Mouse (Mus musculus) neutrophil, adult 5-6 weeks (primary cell): ENCODE data around the gene Slc4a4. TPM values are rescaled to one million over a fixed set of nuclear protein-coding genes. Genes with fewer than 3 reads are reported as not detected.
A peak's percentile ranks its signal among the peaks of the same experiment; 100 is the strongest.
"Not testable (repeated sequence)": the region's sequence is repeated elsewhere in the genome, so short reads cannot be mapped to it uniquely, and the experiment has no call there.

Source experiments
- ATAC-seq: fragments of 151-379, 151-347 bp; 2 replicates; pipeline ENCODE4 v1.8.0; 2017; ENCODE audit warnings: mild to moderate bottlenecking, moderate TSS enrichment; ENCODE audit not compliant: insufficient number of reproducible peaks, poor library complexity, low FRiP score, severe bottlenecking; ENCODE audit errors: extremely low read depth
- total RNA-seq: library from RNA; stranded (forward); fragments of 200-1000 nt; gene quantifications from 2 replicates; pipeline ENCODE4 v1.2.3, GENCODE M21; 2017

Gene Slc4a4
- total RNA-seq, 1 experiment from 2014 or later, result 0.23 TPM

GRCm38 (mm10) chr5:89106217-89106616 lies 219.6 kb downstream of the Slc4a4 start:
- no peak for ATAC-seq

- ATAC-seq, result no peak
Measured at GRCm38 (mm10) chr5:89108809-89109208, 222.2 kb downstream of the Slc4a4 start.

GRCm38 (mm10) chr5:89109832-89110231 lies 223.2 kb downstream of the Slc4a4 start:
- ATAC-seq, result no peak

- ATAC-seq, result not testable (repeated sequence)
Measured at GRCm38 (mm10) chr5:89111987-89112386, 225.4 kb downstream of the Slc4a4 start.

- ATAC-seq, result no peak
Measured at GRCm38 (mm10) chr5:89120881-89121280, 234.3 kb downstream of the Slc4a4 start.

GRCm38 (mm10) chr5:89123270-89123903 lies 236.8 kb downstream of the Slc4a4 start:
- no peak for ATAC-seq

GRCm38 (mm10) chr5:89128210-89128609 lies 241.6 kb downstream of the Slc4a4 start:
- no peak for ATAC-seq

GRCm38 (mm10) chr5:89135776-89136175 lies 249.2 kb downstream of the Slc4a4 start:
- ATAC-seq, result no peak

GRCm38 (mm10) chr5:89140070-89140469 lies 253.5 kb downstream of the Slc4a4 start:
- ATAC-seq, result no peak

- no peak for ATAC-seq
Measured at GRCm38 (mm10) chr5:89141761-89142160, 255.1 kb downstream of the Slc4a4 start.

- no peak for ATAC-seq
Measured at GRCm38 (mm10) chr5:89146276-89146675, 259.7 kb downstream of the Slc4a4 start.

GRCm38 (mm10) chr5:89147282-89147790 lies 260.7 kb downstream of the Slc4a4 start:
- ATAC-seq, result no peak

GRCm38 (mm10) chr5:89149436-89150040 lies 262.9 kb downstream of the Slc4a4 start:
- no peak for ATAC-seq

- ATAC-seq, result no peak
Measured at GRCm38 (mm10) chr5:89151076-89151475, 264.5 kb downstream of the Slc4a4 start.

GRCm38 (mm10) chr5:89171025-89171718 lies 284.6 kb downstream of the Slc4a4 start:
- no peak for ATAC-seq

GRCm38 (mm10) chr5:89190063-89190462 lies 303.4 kb downstream of the Slc4a4 start:
- no peak for ATAC-seq

GRCm38 (mm10) chr5:89194654-89195053 lies 308.0 kb downstream of the Slc4a4 start:
- no peak for ATAC-seq

GRCm38 (mm10) chr5:89198501-89198900 lies 311.9 kb downstream of the Slc4a4 start:
- ATAC-seq, result 0 out of 2 replicates have a peak, but pooled peaks have one; percentile 33

- ATAC-seq, result no peak
Measured at GRCm38 (mm10) chr5:89209973-89210703, 323.5 kb downstream of the Slc4a4 start.
